Mouse (Mus musculus): ENCODE data around the gene Slc6a8.

DNA sequence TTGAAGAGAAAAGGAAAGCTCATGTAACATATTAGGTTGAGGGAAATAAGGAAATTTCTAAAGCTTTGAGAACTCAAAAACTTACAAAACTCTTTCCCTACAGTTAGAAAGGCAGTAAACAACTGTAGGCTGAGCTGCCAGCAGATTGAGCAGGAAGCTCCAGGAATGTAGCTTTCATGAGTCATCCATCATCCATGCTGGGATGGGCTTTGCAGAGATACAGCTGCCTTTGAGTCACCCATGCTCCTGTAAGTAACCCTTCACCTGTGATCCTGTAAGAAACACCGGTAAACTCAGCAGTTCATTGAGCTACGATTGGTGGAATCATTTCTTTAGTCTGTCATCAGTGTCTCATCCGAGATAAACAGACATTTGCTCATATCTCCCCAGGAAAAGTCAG, 22.1 kb upstream of the Slc6a8 start:
- TF ChIP-seq CTCF (IDR thresholded peaks at IDR 0.05; ENCODE audit: control insufficient read depth, insufficient read depth, insufficient replicate concordance, low read depth, low read length) (no peak), POLR2A (IDR thresholded peaks at IDR 0.05; ENCODE audit: control insufficient read depth, low read depth, low read length) (no peak)
